Mouse (Mus musculus): ENCODE data around the gene Ntn4. TPM values are rescaled to one million over a fixed set of nuclear protein-coding genes. Genes with fewer than 3 reads are reported as not detected.

The Ntn4 gene
- total RNA-seq (2022): 1 to 10 TPM; 6.3 to 7.9 (median 7.3) TPM

DNA sequence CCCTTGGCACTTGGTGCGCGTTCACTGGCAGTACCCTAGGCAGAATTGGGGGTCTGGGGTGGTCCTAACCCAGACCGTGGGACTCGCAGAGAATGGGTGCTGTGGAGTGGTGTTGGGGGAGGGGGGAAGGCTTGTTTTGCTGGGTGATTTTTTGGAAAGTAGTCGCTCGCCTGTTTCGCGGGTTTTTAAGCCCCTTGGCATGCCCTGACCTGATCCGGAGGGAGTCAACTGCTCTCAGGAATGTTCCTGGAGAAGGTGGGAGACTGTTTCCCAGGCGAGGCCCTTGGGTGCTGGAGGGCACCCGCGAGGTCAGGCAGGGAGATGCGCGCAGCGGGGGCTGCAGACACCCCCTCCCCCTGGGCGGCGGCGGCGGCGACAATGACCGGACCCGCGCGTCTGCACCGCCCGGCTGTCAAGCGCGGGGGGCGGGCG lies at the start of gene Ntn4:
Ntn4 (plus strand) TSS at position 161 of the 432 bp plus-strand sequence.
- DNase-seq (ENCODE audit: low spot score in 2 of 2): no peak

DNA sequence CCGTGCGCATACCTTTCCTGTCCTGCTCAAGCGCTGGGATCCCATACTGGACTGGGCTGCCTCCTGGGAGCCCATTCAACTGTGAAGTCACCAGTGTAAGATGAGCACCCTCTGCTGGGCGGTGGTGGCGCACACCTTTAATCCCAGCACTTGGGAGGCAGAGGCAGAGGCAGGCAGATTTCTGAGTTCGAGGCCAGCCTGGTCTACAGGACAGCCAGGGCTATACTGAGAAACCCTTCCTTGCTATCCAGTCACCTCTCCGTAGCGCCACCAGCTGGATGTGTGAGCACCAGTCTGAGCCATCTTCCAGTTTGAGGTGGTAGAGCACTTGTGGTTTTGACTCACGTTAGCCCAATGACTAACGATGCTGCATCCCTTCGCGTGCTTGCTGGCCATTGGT lies 48.0 kb upstream of the Ntn4 start:
- DNase-seq (ENCODE audit: low spot score in 2 of 2): no peak

- DNase-seq (ENCODE audit: low spot score in 2 of 2): peak; percentile 83 to 89
These were observed 46.4 kb upstream of the Ntn4 start for GRCm38 (mm10) chr10:93594022-93594482.

DNA sequence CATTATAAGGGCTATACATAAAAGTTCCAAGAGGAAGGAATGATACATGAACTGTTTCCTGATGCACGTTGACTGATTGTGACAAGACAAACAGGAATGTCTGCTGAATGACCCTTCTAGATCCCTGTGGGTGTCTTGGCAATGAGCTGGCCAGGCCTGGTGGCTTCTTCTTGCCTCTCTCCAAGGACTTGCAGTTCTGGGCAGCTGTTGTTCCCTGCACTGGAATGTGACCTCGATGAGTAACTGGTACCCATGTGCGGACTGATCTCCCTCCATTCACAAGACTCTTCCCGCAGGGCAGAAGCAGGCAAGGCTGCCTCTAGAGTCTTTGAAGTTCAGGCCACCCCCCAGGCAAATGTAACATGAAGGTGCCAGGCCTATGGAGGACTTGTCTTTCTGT lies 44.6 kb upstream of the Ntn4 start:
- no peak for DNase-seq (ENCODE audit: low spot score in 2 of 2)

- DNase-seq (ENCODE audit: low spot score in 2 of 2): no peak
These were observed 43.8 kb upstream of the Ntn4 start for GRCm38 (mm10) chr10:93596641-93597040.

- no peak for DNase-seq (ENCODE audit: low spot score in 2 of 2)
These were observed 38.2 kb upstream of the Ntn4 start for GRCm38 (mm10) chr10:93602309-93602708.

DNA sequence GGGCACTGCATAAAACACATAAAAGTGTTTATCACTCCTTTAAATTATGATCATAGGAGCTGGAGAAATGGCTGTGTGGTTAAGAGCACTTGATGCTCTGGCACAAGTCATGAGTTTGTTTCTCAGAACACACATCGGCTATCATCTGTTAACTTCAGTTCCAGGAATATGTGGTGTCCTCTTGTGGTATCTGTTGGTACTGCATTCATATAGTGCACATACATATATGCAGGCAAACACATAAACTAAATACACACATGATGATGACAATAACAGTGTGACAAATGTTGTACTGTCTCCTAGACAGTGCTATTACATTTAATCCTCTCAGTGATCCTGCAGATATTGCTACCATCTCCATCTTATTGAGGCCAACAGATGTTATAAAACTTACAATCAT lies 37.2 kb upstream of the Ntn4 start:
- no peak for DNase-seq (ENCODE audit: low spot score in 2 of 2)

GRCm38 (mm10) chr10:93606326-93606725 lies 34.2 kb upstream of the Ntn4 start:
- no peak for DNase-seq (ENCODE audit: low spot score in 2 of 2)

DNA sequence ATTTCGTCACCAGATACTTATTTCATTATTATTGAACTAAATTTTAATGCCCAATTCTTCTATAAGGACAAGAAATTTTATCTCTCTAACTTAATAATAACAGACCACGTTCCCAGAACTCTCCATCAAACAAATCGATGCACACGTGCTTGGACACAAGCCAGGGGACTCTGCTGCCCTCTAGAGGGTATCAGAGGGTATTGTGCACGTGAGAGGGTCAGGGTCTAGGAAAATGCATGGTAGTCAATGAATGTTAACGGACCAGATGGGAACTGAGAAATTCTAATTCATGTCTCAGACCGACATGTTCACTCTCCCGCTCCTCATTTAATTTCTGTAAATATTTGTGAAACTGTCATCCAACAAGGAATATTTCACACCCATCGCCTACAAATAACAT lies 32.4 kb upstream of the Ntn4 start:
- no peak for DNase-seq (ENCODE audit: low spot score in 2 of 2)

GRCm38 (mm10) chr10:93609236-93609635 lies 31.2 kb upstream of the Ntn4 start:
- no peak for DNase-seq (ENCODE audit: low spot score in 2 of 2)

DNA sequence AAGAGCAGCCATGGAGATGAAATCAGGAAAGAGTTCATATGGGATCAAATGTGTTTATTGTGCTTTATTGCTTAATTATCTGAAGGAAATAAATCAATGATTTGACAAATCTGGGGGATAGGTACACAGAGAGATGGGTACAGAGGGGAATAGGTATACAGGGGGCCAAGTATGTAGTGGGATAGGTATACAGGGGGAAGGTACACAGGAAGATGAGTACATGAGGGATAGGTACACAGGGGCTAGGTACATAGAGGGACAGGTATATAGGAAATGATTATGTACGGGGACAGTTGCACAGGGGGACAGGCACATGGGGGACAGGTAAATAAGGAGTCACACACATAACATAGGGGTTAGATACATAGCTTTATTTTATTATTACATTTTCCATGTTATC lies 29.6 kb upstream of the Ntn4 start:
- no peak for DNase-seq (ENCODE audit: low spot score in 2 of 2)

DNA sequence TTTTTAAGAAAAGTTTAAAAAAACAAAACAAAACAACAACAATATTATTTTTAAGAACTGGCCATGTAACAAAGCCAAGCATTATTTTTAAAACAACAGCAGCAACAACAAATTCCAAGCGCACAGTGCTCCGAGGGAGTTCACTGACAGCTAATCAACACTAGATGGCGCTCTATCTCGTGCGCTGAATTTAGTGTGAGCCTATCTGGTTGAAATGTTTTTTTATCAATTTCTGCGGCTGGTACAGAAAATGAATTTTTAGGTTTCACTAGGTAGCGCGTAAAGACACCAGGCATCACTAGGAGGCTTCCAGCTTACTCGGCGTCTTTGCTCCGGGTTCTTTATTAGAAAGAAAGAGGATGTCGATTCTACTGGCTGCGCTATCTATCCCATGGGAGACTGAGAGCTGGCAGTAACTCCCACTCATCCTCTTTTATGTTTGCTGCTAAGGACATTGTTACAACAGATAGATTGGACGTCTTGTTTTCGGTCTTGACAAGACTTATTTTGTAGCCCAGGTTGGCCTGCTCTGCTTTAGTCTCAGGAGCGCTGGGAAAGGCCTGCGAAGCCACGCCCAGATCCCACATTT lies 29.0 kb upstream of the Ntn4 start:
- DNase-seq (ENCODE audit: low spot score in 2 of 2): peak in 1 of 2 experiments; percentile 44

DNA sequence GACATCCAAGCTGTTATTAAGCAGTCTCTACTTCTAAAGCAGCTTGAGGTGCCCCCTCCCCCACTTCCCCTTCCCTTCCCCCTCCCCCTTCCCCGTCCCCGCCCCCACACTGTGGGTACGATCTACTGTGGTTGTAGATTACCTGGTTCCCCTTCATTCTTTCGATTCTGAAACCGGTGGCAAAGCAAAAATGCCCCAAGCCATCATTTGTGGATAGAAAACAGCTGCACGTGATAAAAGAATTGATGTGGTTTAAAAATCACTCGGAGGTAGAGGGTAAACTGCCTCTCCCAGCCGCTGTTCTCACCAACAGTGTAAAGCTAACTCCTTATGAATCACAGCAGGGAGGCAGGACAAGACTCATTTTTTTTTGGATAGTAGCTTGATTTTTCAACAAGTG lies 25.6 kb upstream of the Ntn4 start:
- DNase-seq (ENCODE audit: low spot score in 2 of 2): no peak

GRCm38 (mm10) chr10:93620438-93621179 lies 19.9 kb upstream of the Ntn4 start:
- no peak for DNase-seq (ENCODE audit: low spot score in 2 of 2)

DNA sequence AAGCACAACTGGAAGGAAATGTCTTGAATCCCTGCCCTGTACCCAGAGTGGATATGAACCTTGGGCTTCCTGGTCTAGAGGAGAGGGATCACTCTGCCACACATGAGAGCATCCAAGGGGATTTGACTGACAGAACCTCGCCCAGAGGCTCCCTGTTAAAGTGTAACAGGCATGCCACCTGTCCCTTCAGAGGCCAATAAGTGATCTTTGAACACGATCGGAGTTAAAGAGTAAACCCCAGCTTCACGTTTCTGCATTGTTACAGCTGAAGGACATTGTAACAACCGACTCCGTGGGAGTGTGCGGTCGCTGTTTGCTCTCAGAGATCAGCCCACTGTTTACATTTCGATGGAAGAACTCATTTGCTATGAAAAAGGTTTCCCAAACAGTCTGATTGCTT lies 16.8 kb upstream of the Ntn4 start:
- DNase-seq (ENCODE audit: low spot score in 2 of 2): no peak

DNA sequence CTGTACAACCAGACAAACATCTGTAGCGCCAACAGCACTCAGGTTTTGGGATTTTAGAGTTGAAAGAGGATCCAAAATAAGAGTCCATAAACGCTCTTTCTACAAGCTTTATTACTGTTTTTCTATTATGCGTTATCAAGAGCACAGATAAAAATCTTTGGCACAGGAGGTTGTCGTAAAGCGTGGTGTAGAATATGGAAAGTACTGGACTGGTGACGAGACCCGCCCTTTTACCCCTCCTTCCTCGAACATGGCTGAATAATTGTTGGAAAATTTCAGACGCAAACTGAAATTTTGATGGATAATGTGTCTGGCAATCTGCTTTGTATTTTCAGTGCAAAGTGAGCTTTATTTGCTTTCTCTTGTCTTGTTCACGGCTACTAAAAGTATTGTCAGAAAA lies 16.3 kb upstream of the Ntn4 start:
- no peak for DNase-seq (ENCODE audit: low spot score in 2 of 2)

GRCm38 (mm10) chr10:93630310-93630709 lies 10.2 kb upstream of the Ntn4 start:
- no peak for DNase-seq (ENCODE audit: low spot score in 2 of 2)

DNA sequence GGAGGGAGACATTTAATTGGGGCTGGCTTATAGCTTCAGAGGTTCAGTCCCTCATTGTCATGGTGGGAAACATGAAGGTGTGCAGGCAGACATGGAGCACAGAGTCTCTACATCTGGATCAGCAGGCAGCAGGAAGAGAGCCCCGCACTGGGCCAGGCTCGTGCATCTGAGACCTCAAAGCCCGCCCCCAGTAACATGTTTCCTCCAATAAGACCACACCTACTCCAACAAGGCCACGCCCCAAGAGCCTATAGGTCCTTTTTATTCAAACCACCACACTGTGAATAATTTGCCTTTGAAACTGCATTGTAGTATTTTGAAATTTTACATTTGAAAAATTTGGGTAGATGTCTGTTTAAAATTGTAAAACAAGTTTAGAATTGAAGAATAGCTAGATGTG lies 8.4 kb upstream of the Ntn4 start:
- no peak for DNase-seq (ENCODE audit: low spot score in 2 of 2)

GRCm38 (mm10) chr10:93633563-93633962 lies 6.9 kb upstream of the Ntn4 start:
- DNase-seq (ENCODE audit: low spot score in 2 of 2): peak in 1 of 2 experiments; percentile 19

- DNase-seq (ENCODE audit: low spot score in 2 of 2): no peak
These were observed 6.5 kb upstream of the Ntn4 start for GRCm38 (mm10) chr10:93633971-93634370.

- DNase-seq (ENCODE audit: low spot score in 2 of 2): no peak
These were observed 4.5 kb upstream of the Ntn4 start for GRCm38 (mm10) chr10:93635941-93636340.

DNA sequence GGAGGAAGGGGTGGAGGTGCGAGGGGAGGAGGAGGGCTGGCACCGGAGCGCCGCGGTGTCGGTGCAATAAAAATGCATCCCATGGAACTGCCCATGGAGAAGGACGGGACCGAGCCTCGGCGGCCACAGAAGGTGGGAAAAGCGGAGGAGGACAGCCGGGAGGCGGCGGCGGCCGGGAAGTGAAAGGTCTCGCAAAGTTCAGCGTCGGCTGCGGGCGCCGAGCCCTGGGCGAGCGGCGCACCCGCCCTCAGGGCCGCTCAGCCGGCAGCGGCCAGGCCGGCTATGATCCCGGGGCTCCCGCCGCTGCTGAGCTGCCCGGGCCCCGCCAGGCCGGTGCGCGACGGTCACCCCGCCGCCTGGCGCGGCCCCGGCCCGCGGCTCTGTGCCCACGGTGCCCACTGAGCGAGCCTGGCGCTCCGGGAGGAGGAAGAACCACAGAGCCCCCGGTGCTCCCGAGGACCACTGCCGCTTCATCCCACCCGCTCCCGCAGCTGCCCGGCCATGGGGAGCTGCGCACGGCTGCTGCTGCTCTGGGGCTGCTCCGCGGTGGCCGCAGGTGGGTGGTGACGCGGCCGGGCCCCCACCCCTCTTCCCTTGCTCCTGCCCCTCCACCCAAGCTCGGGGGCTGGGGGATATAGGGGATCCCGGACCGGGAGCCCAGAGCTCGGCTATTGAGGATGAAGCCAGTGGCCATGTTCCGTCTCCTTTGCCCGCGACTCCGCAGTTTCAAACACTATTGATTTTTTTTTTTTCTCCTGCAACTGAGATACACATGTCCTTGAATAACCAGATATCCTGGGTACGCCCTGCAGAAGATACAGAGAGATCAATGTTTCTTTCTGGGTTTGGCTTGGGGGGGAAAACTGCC lies 706 bp downstream of the Ntn4 start:
- peak in 1 of 2 experiments; percentile 6 for DNase-seq (ENCODE audit: low spot score in 2 of 2)

Data from layer of hippocampus, adult 8-10 months (tissue).